Mouse (Mus musculus): Measurements from ENCODE around the gene Tacc3. TPM values are rescaled to one million over a fixed set of nuclear protein-coding genes. Genes with fewer than 3 reads are reported as not detected.

Tacc3 gene
- polyA plus RNA-seq, 1 experiment from 2014 or later, result 158 TPM

GRCm38 (mm10) chr5:33726081-33726647 lies 68.2 kb downstream of the Tacc3 start:
- Histone ChIP-seq H3K9me3 (replicated peaks) (no peaks in the 10 kb centered on the region), H3K36me3 (0 out of 2 replicates have a peak, but pooled peaks cover 6% of the 10 kb centered on the region), H3K4me3 (replicated peaks) (no peak overlapping the region), H3K4me2 (no peak overlapping the region), H3K4me1 (replicated peaks) (peaks cover 28% of the 10 kb centered on the region), H3K27me3 (peaks cover 58% of the 10 kb centered on the region), H3K9ac (no peak overlapping the region), H3K27ac (no peak overlapping the region)
- no peak for ATAC-seq (ENCODE audit: low read depth)
- no peak for DNase-seq
- 70% methylated on average over 7 of the region's 7 CpGs for WGBS (ENCODE audit: insufficient replicate concordance)

GRCm38 (mm10) chr5:33726891-33727290 lies 69.0 kb downstream of the Tacc3 start:
- Histone ChIP-seq H3K4me2 (no peak overlapping the region), H3K36me3 (0 out of 2 replicates have a peak, but pooled peaks cover 10% of the 10 kb centered on the region), H3K9me3 (replicated peaks) (no peaks in the 10 kb centered on the region), H3K27ac (no peak overlapping the region), H3K9ac (no peak overlapping the region), H3K4me3 (replicated peaks) (no peak overlapping the region), H3K4me1 (replicated peaks) (peaks cover 20% of the 10 kb centered on the region), H3K27me3 (peaks cover 51% of the 10 kb centered on the region)
- 54% methylated on average over 1 of the region's 1 CpGs for WGBS (ENCODE audit: insufficient replicate concordance)
- no peak for DNase-seq
- ATAC-seq (ENCODE audit: low read depth), result no peak

Other genes with a start within 250 kb of the Tacc3 start
- not detected in 2 replicates for gene Nkx1-1, start 224.2 kb upstream of the Tacc3 start, polyA plus RNA-seq (2015; fragmentation: Nextera tagmentation; extraction: Ambion mirVana)
- gene Fam53a, start 28.5 kb upstream of the Tacc3 start, polyA plus RNA-seq (2015; fragmentation: Nextera tagmentation; extraction: Ambion mirVana), result 26.7 and 31.3 TPM in 2 replicates
- gene Gm9903, start 28.2 kb upstream of the Tacc3 start, polyA plus RNA-seq (2015; fragmentation: Nextera tagmentation; extraction: Ambion mirVana), result 0.13 TPM in 1 of 2 replicates, not detected in the other
- 319 and 390 TPM in 2 replicates for gene Slbp, start 5.6 kb upstream of the Tacc3 start, polyA plus RNA-seq (2015; fragmentation: Nextera tagmentation; extraction: Ambion mirVana)
- gene Tmem129, start 288 bp downstream of the Tacc3 start, polyA plus RNA-seq (2015; fragmentation: Nextera tagmentation; extraction: Ambion mirVana), result 20.2 and 21.9 TPM in 2 replicates
- 1.7 and 2.7 TPM in 2 replicates for gene Fgfr3, start 63.5 kb downstream of the Tacc3 start, polyA plus RNA-seq (2015; fragmentation: Nextera tagmentation; extraction: Ambion mirVana)
- gene Letm1, start 124.7 kb downstream of the Tacc3 start, polyA plus RNA-seq (2015; fragmentation: Nextera tagmentation; extraction: Ambion mirVana), result 23.5 and 24.7 TPM in 2 replicates
- 23.6 and 27.3 TPM in 2 replicates for gene Nsd2, start 162.6 kb downstream of the Tacc3 start, polyA plus RNA-seq (2015; fragmentation: Nextera tagmentation; extraction: Ambion mirVana)